In the genomic region with DNA sequence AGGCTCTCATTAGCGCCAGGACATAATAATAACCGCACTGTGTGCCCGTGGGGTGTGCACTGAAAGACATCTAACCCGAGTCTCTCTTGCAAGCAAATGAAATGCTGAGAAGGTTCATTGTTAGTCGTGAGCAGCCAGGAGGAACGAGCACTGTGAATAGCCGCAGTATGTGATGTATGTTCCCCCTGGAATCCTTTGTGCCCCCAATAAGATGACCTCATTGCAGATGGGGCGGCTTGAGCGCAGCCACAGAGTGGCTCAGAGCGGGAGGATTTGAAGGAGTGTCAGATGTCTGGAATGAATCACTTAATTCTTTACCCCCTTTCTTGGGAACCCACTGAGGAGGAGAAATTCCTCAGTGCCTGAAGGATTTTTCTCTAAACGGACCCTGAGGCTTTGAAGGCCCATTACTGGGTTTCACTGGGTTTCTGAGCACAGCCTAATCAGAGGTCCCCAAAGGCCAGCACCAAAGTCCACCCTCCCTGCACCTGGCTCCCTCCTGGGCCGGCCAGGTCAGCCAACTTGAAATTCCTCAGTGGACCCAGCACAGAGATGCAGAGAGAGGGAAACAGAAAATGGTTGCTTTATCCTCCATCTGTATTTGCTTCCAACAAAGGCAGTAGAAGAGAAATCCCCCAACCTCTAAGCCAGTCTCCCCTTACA, we compare ENCODE assay signal across 10 mouse cellular contexts. TPM values are rescaled to one million over a fixed set of nuclear protein-coding genes. Genes with fewer than 3 reads are reported as not detected.
DNase-seq lines count a peak whose midpoint lies in the region; ATAC-seq and TF ChIP-seq lines count a peak whose summit lies in the region.
"Had no signal": no experiment of that assay in that cellular context is flagged by ENCODE, and none has a peak within 500 bp of the region (broad histone marks: within the 10 kb centered on the region; RNA-seq: fewer than 3 reads in every experiment).

No protein-coding gene starts in this region.

- H3K4me3 ChIP-seq in kidney, postnatal 0 days (replicated peaks; ENCODE audit: low read depth, low read length), result no peak overlapping the region
- H3K4me3 ChIP-seq in midbrain, embryonic 16.5 days (ENCODE audit: low read depth, low read length), result no peak overlapping the region

- no peaks in the 10 kb centered on the region for H3K27me3 ChIP-seq in kidney, postnatal 0 days (ENCODE audit: insufficient read depth, low read length)
- no peaks in the 10 kb centered on the region for H3K27me3 ChIP-seq in midbrain, embryonic 16.5 days (ENCODE audit: control insufficient read depth, insufficient read depth, low read depth, low read length)

- H3K4me1 ChIP-seq in kidney, postnatal 0 days (replicated peaks; ENCODE audit: insufficient read depth, low read length), result peaks cover 10% of the 10 kb centered on the region; the same call in 1 of the 2 replicates
- H3K4me1 ChIP-seq in midbrain, embryonic 16.5 days (ENCODE audit: control insufficient read depth, insufficient read depth, low read length), result peaks cover 22% of the 10 kb centered on the region

- DNase-seq in kidney, postnatal 0 days (ENCODE audit: low spot score), result peak; percentile 68
- DNase-seq in kidney, adult 9 months, result no peak
- DNase-seq in embryo, embryonic 10 days (ENCODE audit: low spot score), result peak; percentile 87
- DNase-seq in frontal cortex, postnatal 10 days (ENCODE audit: low spot score in 2 of 2), result peak; percentile 42 to 64
- no peak for DNase-seq in kidney, adult 8-10 months
- DNase-seq in adrenal gland, adult 8-10 months, result no peak
- DNase-seq in cerebellum, postnatal 25 days, result no peak

- no peaks in the 10 kb centered on the region for H3K36me3 ChIP-seq in kidney, postnatal 0 days (ENCODE audit: insufficient read depth, low read length)
- no peaks in the 10 kb centered on the region for H3K36me3 ChIP-seq in midbrain, embryonic 16.5 days (ENCODE audit: control insufficient read depth, insufficient read depth, low read length)

- 0 out of 2 replicates have a peak, but pooled peaks have one; percentile 55 for ATAC-seq in kidney, postnatal 0 days (replicated peaks; ENCODE audit: low FRiP score, low read depth)
- peak; percentile 83 for ATAC-seq in midbrain, embryonic 16.5 days

- H3K9me3 ChIP-seq in kidney, postnatal 0 days (replicated peaks; ENCODE audit: low read length), result no peaks in the 10 kb centered on the region
- H3K9me3 ChIP-seq in midbrain, embryonic 16.5 days (replicated peaks; ENCODE audit: control insufficient read depth, low read length, poor library complexity, severe bottlenecking), result no peaks in the 10 kb centered on the region
- H3K9me3 ChIP-seq: G1E had no signal

- no peak for TF ChIP-seq CTCF in kidney, postnatal 0 days (IDR thresholded peaks at IDR 0.05; ENCODE audit: low read depth)

- WGBS in kidney, postnatal 0 days, result 21% methylated on average over 12 of the region's 12 CpGs
- 4% methylated on average over 12 of the region's 12 CpGs for WGBS in midbrain, embryonic 16.5 days

- H3K9ac ChIP-seq in kidney, postnatal 0 days (ENCODE audit: low read depth, low read length), result no peak overlapping the region
- peak overlapping the region; percentile 43 for H3K9ac ChIP-seq in midbrain, embryonic 16.5 days (ENCODE audit: low read depth, low read length)

- H3K27ac ChIP-seq in kidney, postnatal 0 days, result no peak overlapping the region
- peak overlapping the region; percentile 58 for H3K27ac ChIP-seq in midbrain, embryonic 16.5 days (ENCODE audit: low read length)

- peak overlapping the region; percentile 23; the same call in 1 of the 2 replicates for H3K4me2 ChIP-seq in kidney, postnatal 0 days (ENCODE audit: low read length)
- H3K4me2 ChIP-seq in midbrain, embryonic 16.5 days (ENCODE audit: low read length), result peak overlapping the region; percentile 21; the same call in 1 of the 2 replicates

RNA-seq across cellular contexts. Expression of a gene that starts 43.5 kb away (rescaled TPM):
- polyA plus RNA-seq in kidney, postnatal 0 days (2015; fragmentation: Nextera tagmentation; extraction: Ambion mirVana), result not detected in 2 replicates
- polyA plus RNA-seq in midbrain, embryonic 16.5 days (2015; fragmentation: Nextera tagmentation; extraction: Ambion mirVana), result not detected in 2 replicates
- under 1 TPM in 1 of 4 experiments, not detected in 3; 0.12 TPM for total RNA-seq in adrenal gland, adult 8-10 months (2022)
- total RNA-seq: G1E had no signal
- polyA plus RNA-seq: frontal cortex, adult 2 months; G1E had no signal

Comparison
In these comparisons a context has a peak if more than half of its experiments do, and no peak if none do; other contexts are left out.
1. DNase-seq: peak in kidney, postnatal 0 days (single experiment), embryo, embryonic 10 days (single experiment) and frontal cortex, postnatal 10 days (2 of 2); none in kidney, adult 9 months (single experiment), kidney, adult 8-10 months (0 of 2), adrenal gland, adult 8-10 months (single experiment) and cerebellum, postnatal 25 days (0 of 2).